Mouse (Mus musculus) MEL (cell line): ENCODE data around the gene Tbc1d23. TPM values are rescaled to one million over a fixed set of nuclear protein-coding genes. Genes with fewer than 3 reads are reported as not detected.
A peak's percentile ranks its signal among the peaks of the same experiment; 100 is the strongest.

Experiments used
- DNase-seq: peaks from one replicate; pipeline ENCODE4 v3.0.0; 2011; ENCODE audit warnings: low read depth, low spot score
- H3K27ac ChIP-seq: 2 replicates; pipeline ENCODE4 v1.5.1; 2012; ENCODE audit warnings: low read depth, mild to moderate bottlenecking, control low read depth, low read length, moderate library complexity; ENCODE audit not compliant: control insufficient read depth
- H3K27me3 ChIP-seq, 2 experiments: fragments of 150-350 bp in 1 of 2; sonication (generic) in 1 of 2; 2 replicates each; pipeline ENCODE4 v1.6.1; 2012; ENCODE audit warnings: low read length in 2 of 2, mild to moderate bottlenecking in 2 of 2, improper control_type of control experiment in 1 of 2, moderate library complexity in 1 of 2; ENCODE audit not compliant: insufficient read depth in 2 of 2, control insufficient read depth in 1 of 2
- H3K36me3 ChIP-seq, 2 experiments: 2 replicates each; pipeline ENCODE4 v1.6.1; 2012 to 2014; ENCODE audit warnings: low read length in 2 of 2, improper control_type of control experiment in 1 of 2, inconsistent platforms in 1 of 2, mild to moderate bottlenecking in 1 of 2; ENCODE audit not compliant: insufficient read depth in 2 of 2, control insufficient read depth in 1 of 2
- H3K4me1 ChIP-seq, 2 experiments: fragments of 150-350 bp in 1 of 2; sonication (generic) in 1 of 2; 2 replicates each; pipeline ENCODE4 v1.6.1; 2012; ENCODE audit warnings: low read length in 2 of 2, improper control_type of control experiment in 1 of 2, mild to moderate bottlenecking in 1 of 2; ENCODE audit not compliant: insufficient read depth in 2 of 2, control insufficient read depth in 1 of 2
- H3K4me3 ChIP-seq, 2 experiments: fragments of 150-350 bp in 1 of 2; sonication (generic) in 1 of 2; 2 replicates each; pipeline ENCODE4 v1.5.1; 2012; ENCODE audit warnings: low read depth in 2 of 2, low read length in 2 of 2, mild to moderate bottlenecking in 2 of 2, moderate library complexity in 2 of 2, control low read depth in 1 of 2, improper control_type of control experiment in 1 of 2; ENCODE audit not compliant: control insufficient read depth in 1 of 2, insufficient read depth in 1 of 2
- H3K79me2 ChIP-seq: 2 replicates; pipeline ENCODE4 v1.6.1; 2012; ENCODE audit warnings: mild to moderate bottlenecking, low read length, moderate library complexity; ENCODE audit not compliant: control insufficient read depth, poor library complexity, insufficient read depth
- H3K9ac ChIP-seq: 2 replicates; pipeline ENCODE4 v1.6.1; 2012; ENCODE audit warnings: low read depth, mild to moderate bottlenecking, control low read depth, low read length, moderate library complexity; ENCODE audit not compliant: control insufficient read depth, poor library complexity, severe bottlenecking
- H3K9me3 ChIP-seq: fragments of 150-350 bp; sonication (generic); replicated peaks from 2 replicates; pipeline ENCODE4 v1.6.1; 2012; ENCODE audit warnings: mild to moderate bottlenecking, low read length, improper control_type of control experiment, moderate library complexity; ENCODE audit not compliant: insufficient read depth
- GATA1 ChIP-seq: IDR thresholded peaks from 2 replicates; pipeline ENCODE4 v1.6.1; 2011; ENCODE audit warnings: low read depth, low read length, improper control_type of control experiment
- KAT2A ChIP-seq: conservative IDR thresholded peaks from 2 replicates; pipeline ENCODE4 v1.6.1; 2012; ENCODE audit warnings: low read depth, low read length, improper control_type of control experiment, inconsistent platforms
- MAX ChIP-seq: IDR thresholded peaks from 2 replicates; pipeline ENCODE4 v1.6.1; 2011; ENCODE audit warnings: low read length, improper control_type of control experiment
- POLR2A ChIP-seq, 2 experiments: IDR thresholded peaks; 2 replicates each; pipeline ENCODE4 v1.6.1; 2011 to 2012; ENCODE audit warnings: low read length in 2 of 2, mild to moderate bottlenecking in 2 of 2, control low read depth in 1 of 2, improper control_type of control experiment in 1 of 2, low read depth in 1 of 2, moderate library complexity in 1 of 2; ENCODE audit not compliant: control insufficient read depth in 1 of 2, insufficient read depth in 1 of 2, poor library complexity in 1 of 2
- POLR2AphosphoS2 ChIP-seq: IDR thresholded peaks from 2 replicates; pipeline ENCODE4 v1.6.1; 2011; ENCODE audit warnings: low read length, improper control_type of control experiment
- POLR2AphosphoS5 ChIP-seq: IDR thresholded peaks from 2 replicates; pipeline ENCODE4 v1.6.1; 2012; ENCODE audit warnings: low read depth, borderline replicate concordance, mild to moderate bottlenecking, inconsistent platforms, low read length, moderate library complexity, mixed read lengths
- RAD21 ChIP-seq: IDR thresholded peaks from 2 replicates; pipeline ENCODE4 v1.6.1; 2011; ENCODE audit warnings: mild to moderate bottlenecking, low read depth, low read length, improper control_type of control experiment
- UBTF ChIP-seq: IDR thresholded peaks from 2 replicates; pipeline ENCODE4 v1.6.1; 2012; ENCODE audit warnings: low read depth, mild to moderate bottlenecking, inconsistent platforms, low read length, improper control_type of control experiment, moderate library complexity, borderline replicate concordance; ENCODE audit not compliant: insufficient read depth
- ZC3H11A ChIP-seq: IDR thresholded peaks from 2 replicates; pipeline ENCODE4 v1.6.1; 2012; ENCODE audit warnings: low read depth, mild to moderate bottlenecking, inconsistent platforms, low read length, improper control_type of control experiment
- ZNF384 ChIP-seq: IDR thresholded peaks from 2 replicates; pipeline ENCODE4 v1.6.1; 2012; ENCODE audit warnings: low read depth, mild to moderate bottlenecking, inconsistent platforms, low read length, improper control_type of control experiment
- polyA plus RNA-seq, 2 experiments: library from polyadenylated mRNA; stranded (reverse) in 1 of 2; unstranded in 1 of 2; fragments of >175 nt in 1 of 2; fragments of >200 nt in 1 of 2; gene quantifications; 2 replicates each; pipeline versions ENCODE4 v1.2.1 to v1.2.4; 2012; ENCODE audit warnings: low replicate concordance in 2 of 2, low read depth in 1 of 2; ENCODE audit not compliant: insufficient read length in 2 of 2, insufficient read depth in 1 of 2, missing spikeins in 1 of 2
- total RNA-seq: library from RNA; depleted of rRNA; stranded (reverse); fragments of 300-350 nt; gene quantifications from 2 replicates; pipeline ENCODE4 v1.2.3, GENCODE M21; 2012

The Tbc1d23 gene
- total and polyA plus RNA-seq, 3 experiments = 16.9 to 18.1 TPM; not detected in 1

- H3K4me3 ChIP-seq = no peak overlapping the region
- no peak overlapping the region for H3K27ac ChIP-seq
- H3K36me3 ChIP-seq = peaks cover 7 to 8% of the 10 kb centered on the region in 2 experiments
- no peak for DNase-seq
- H3K27me3 ChIP-seq = no peaks in the 10 kb centered on the region
- no peaks in the 10 kb centered on the region for H3K9me3 ChIP-seq
- 0 out of 2 replicates have a peak, but pooled peaks cover under 1% of the 10 kb centered on the region for H3K79me2 ChIP-seq
- peaks cover 0 to 2% of the 10 kb centered on the region in 2 experiments; a peak in 1 of 4 replicates for H3K4me1 ChIP-seq
- no peak overlapping the region for H3K9ac ChIP-seq
- TF ChIP-seq ZNF384 = no peak
- TF ChIP-seq POLR2AphosphoS5 = no peak
- TF ChIP-seq UBTF = no peak
- TF ChIP-seq KAT2A = no peak
- peak; percentile 19; the same call in 1 of the 2 replicates for TF ChIP-seq POLR2AphosphoS2
- no peak for TF ChIP-seq GATA1
- no peak for TF ChIP-seq RAD21
- peak in 1 of 2 experiments; percentile 13; a peak in 1 of 4 replicates for TF ChIP-seq POLR2A (IDR thresholded peaks at IDR 0.05; ENCODE audit: control insufficient read depth in 1 of 2, insufficient read depth in 1 of 2, low read depth in 1 of 2, low read length in 2 of 2, poor library complexity in 1 of 2)
- no peak for TF ChIP-seq ZC3H11A
- TF ChIP-seq MAX = no peak
- TF ChIP-seq, all 39 proteins: peak for 2
Measured at GRCm38 (mm10) chr16:57157728-57158127, 73.6 kb downstream of the Tbc1d23 start.

GRCm38 (mm10) chr16:57157076-57157475 is 74.2 kb downstream of the Tbc1d23 start:
- Histone ChIP-seq H3K9ac (no peak overlapping the region), H3K27ac (no peak overlapping the region), H3K36me3 (peaks cover 8 to 13% of the 10 kb centered on the region in 2 experiments), H3K27me3 (no peaks in the 10 kb centered on the region), H3K79me2 (0 out of 2 replicates have a peak, but pooled peaks cover 1% of the 10 kb centered on the region), H3K4me1 (peaks cover 0 to 2% of the 10 kb centered on the region in 2 experiments; a peak in 1 of 4 replicates), H3K4me3 (no peak overlapping the region), H3K9me3 (no peaks in the 10 kb centered on the region)
- TF ChIP-seq POLR2AphosphoS5 = no peak
- peak; percentile 33; the same call in 1 of the 2 replicates for TF ChIP-seq POLR2AphosphoS2
- DNase-seq = no peak

- DNase-seq = peak; percentile 40
- peaks cover 10 to 13% of the 10 kb centered on the region in 2 experiments for H3K36me3 ChIP-seq
- H3K9ac ChIP-seq = no peak overlapping the region
- H3K9me3 ChIP-seq = no peaks in the 10 kb centered on the region
- no peak overlapping the region for H3K4me3 ChIP-seq
- H3K4me1 ChIP-seq = peaks cover 0 to 2% of the 10 kb centered on the region in 2 experiments; a peak in 1 of 4 replicates
- H3K27me3 ChIP-seq = no peaks in the 10 kb centered on the region
- no peak overlapping the region for H3K27ac ChIP-seq
- peaks cover 1% of the 10 kb centered on the region; the same call in 1 of the 2 replicates for H3K79me2 ChIP-seq
- TF ChIP-seq POLR2AphosphoS5 (no peak), GATA1 (peak; percentile 47), KAT2A (no peak)
Measured at GRCm38 (mm10) chr16:57155899-57156298, 75.4 kb downstream of the Tbc1d23 start.
